Mouse (Mus musculus) kidney, embryonic 16.5 days (tissue): ENCODE measurements around the gene Dapp1. TPM values are rescaled to one million over a fixed set of nuclear protein-coding genes. Genes with fewer than 3 reads are reported as not detected.
"Not testable (repeated sequence)": the region's sequence is repeated elsewhere in the genome, so short reads cannot be mapped to it uniquely, and the experiment has no call there.

Source experiments
- ATAC-seq: fragments of 200-750 bp; cut with Nextera tagmentation; 2 replicates; pipeline ENCODE4 v1.8.0; 2017; ENCODE audit warnings: moderate TSS enrichment; ENCODE audit not compliant: low FRiP score, low TSS enrichment
- H3K27ac ChIP-seq: fragments of 300-500 bp; sonication (generic); 2 replicates; pipeline ENCODE4 v1.5.1; 2014; ENCODE audit warnings: low read length
- H3K27me3 ChIP-seq: fragments of 300-500 bp; sonication (generic); 2 replicates; pipeline ENCODE4 v1.6.1; 2014; ENCODE audit warnings: low read length, control low read depth, mixed read lengths; ENCODE audit not compliant: insufficient read depth
- H3K36me3 ChIP-seq: fragments of 300-500 bp; sonication (generic); 2 replicates; pipeline ENCODE4 v1.6.1; 2014; ENCODE audit warnings: low read length, control low read depth, mixed read lengths; ENCODE audit not compliant: insufficient read depth
- H3K4me1 ChIP-seq: fragments of 300-500 bp; sonication (generic); 2 replicates; pipeline ENCODE4 v1.6.1; 2014; ENCODE audit warnings: low read length, control low read depth, mixed read lengths; ENCODE audit not compliant: insufficient read depth
- H3K4me2 ChIP-seq: fragments of 300-500 bp; sonication (generic); replicated peaks from 2 replicates; pipeline ENCODE4 v1.6.1; 2014; ENCODE audit warnings: low read depth, low read length
- H3K4me3 ChIP-seq: fragments of 300-500 bp; sonication (generic); 2 replicates; pipeline ENCODE4 v1.5.1; 2014; ENCODE audit warnings: mild to moderate bottlenecking, low read length
- H3K9ac ChIP-seq: fragments of 300-500 bp; sonication (generic); replicated peaks from 2 replicates; pipeline ENCODE4 v1.6.1; 2014; ENCODE audit warnings: low read length
- H3K9me3 ChIP-seq: fragments of 300-500 bp; sonication (generic); 2 replicates; pipeline ENCODE4 v1.6.1; 2016; ENCODE audit warnings: low read length, control low read depth
- WGBS: fragments of 180-500 bp; shearing (Covaris S2); extraction: QIAGEN DNeasy Blood & Tissue Kit; methylation state at CpG from one replicate; pipeline ENCODE4 v1.1.7; 2014; 5-methylcytosine and 5-hydroxymethylcytosine counted together
- polyA plus RNA-seq: library from polyadenylated mRNA; unstranded; fragments of >200 nt; fragmentation: Nextera tagmentation; extraction: Ambion mirVana; gene quantifications from 2 replicates; pipeline ENCODE4 v1.2.1, GENCODE M21; 2015

The Dapp1 gene
- polyA plus RNA-seq, 1 experiment from 2014 or later = 9.3 TPM

DNA sequence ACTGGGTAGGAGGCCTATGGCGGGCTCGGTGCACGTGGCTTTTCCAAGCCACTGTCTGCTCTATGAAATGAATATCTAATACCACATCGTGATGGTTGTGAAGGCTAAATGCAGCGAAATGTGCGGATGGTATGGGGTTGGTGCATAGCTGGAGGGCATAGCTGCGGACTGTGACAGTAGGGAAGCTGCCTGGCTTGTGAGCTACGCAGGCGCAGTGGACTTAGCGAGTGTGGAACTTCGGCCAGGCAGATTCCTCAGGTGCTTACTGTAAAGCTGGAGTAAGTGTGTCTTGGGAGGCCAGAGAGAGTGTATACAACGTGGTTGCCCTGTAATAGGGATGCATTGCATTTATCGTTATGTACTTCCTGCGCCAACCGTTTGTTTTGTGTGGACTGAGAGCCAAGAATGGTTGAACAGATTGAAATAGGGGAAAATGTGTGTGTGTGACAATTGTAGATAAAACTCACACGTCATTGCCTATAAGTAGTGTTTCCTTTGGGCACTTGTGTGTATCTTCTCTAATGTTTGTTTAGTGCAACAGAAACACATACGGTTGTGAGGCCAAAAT lies 5.4 kb downstream of the Dapp1 start:
- no peak overlapping the region for H3K9ac ChIP-seq
- H3K27ac ChIP-seq = no peak overlapping the region
- no peaks in the 10 kb centered on the region for H3K36me3 ChIP-seq
- ATAC-seq = no peak
- peaks cover 14% of the 10 kb centered on the region for H3K4me1 ChIP-seq
- 88% methylated on average over 17 of the region's 17 CpGs for WGBS
- H3K4me3 ChIP-seq = no peak overlapping the region
- no peak overlapping the region for H3K4me2 ChIP-seq
- no peaks in the 10 kb centered on the region for H3K27me3 ChIP-seq
- H3K9me3 ChIP-seq = no peaks in the 10 kb centered on the region

DNA sequence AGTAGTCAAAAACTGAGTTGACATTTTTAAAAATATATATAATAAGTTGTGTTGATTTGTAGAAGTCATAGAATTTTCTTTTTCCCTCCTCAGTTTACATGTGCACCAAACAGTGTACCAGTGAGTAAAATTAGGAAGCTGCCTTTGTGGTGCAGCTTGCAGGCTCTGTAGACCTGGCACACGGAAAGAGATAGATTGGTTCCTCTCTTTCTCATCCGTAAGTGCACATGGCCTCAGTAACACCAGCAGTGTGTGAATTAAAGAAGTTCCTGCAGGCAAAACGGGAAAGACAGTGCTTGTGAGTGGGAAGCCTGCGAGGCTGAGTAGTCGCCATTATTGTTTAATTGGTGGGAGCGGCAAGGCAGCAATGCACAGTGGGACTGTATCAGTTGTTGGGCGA lies 5.9 kb downstream of the Dapp1 start:
- H3K4me3 ChIP-seq = no peak overlapping the region
- H3K36me3 ChIP-seq = 0 out of 2 replicates have a peak, but pooled peaks cover 2% of the 10 kb centered on the region
- 83% methylated on average over 7 of the region's 7 CpGs for WGBS
- no peak overlapping the region for H3K27ac ChIP-seq
- no peak overlapping the region for H3K4me2 ChIP-seq
- H3K9ac ChIP-seq = no peak overlapping the region
- no peaks in the 10 kb centered on the region for H3K9me3 ChIP-seq
- no peaks in the 10 kb centered on the region for H3K27me3 ChIP-seq
- peaks cover 12% of the 10 kb centered on the region for H3K4me1 ChIP-seq
- no peak for ATAC-seq

DNA sequence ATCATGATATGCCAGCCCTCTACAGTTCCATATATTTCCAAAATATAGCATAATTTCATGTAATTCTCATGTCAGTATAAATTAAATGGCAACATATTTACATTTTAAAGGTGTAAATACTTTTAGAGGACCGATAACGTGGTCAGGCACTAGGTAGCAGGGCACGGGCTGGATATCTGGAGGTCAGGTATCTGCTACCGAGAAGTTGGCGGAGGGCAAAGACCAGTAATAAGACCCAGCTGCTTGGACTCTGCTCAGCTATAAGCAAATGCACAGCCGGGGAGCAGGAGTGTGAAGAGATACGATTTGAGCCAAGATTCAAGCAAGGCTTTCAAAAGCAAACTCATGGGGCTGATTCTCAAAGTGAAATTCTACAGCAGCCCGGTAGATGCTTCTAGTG lies 7.0 kb downstream of the Dapp1 start:
- Histone ChIP-seq H3K9ac (no peak overlapping the region), H3K4me3 (no peak overlapping the region), H3K27me3 (no peaks in the 10 kb centered on the region), H3K27ac (no peak overlapping the region), H3K36me3 (0 out of 2 replicates have a peak, but pooled peaks cover 2% of the 10 kb centered on the region), H3K4me1 (peaks cover 7% of the 10 kb centered on the region; the same call in 1 of the 2 replicates), H3K9me3 (no peaks in the 10 kb centered on the region), H3K4me2 (no peak overlapping the region)
- WGBS = 55% methylated on average over 8 of the region's 8 CpGs
- no peak for ATAC-seq

DNA sequence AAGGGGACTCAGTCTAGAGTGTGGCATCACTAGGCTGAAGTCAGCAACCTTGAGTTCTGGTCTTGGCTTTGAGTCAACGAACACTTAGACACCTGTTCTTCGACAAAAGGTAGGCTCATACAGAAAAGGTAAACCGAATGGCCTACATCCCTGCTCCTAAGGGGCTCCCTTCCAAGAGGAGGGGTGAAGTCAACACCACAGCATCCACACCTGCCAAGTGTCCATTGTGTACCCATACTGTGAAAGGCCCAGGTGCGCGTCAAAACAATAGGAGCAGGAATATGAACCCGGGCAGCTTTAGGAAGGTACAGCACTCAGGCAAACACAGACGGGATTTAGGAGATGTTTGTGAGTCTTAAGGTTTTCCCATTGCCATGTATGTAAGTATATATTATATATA lies 8.4 kb downstream of the Dapp1 start:
- no peak overlapping the region for H3K4me3 ChIP-seq
- H3K36me3 ChIP-seq = 0 out of 2 replicates have a peak, but pooled peaks cover 2% of the 10 kb centered on the region
- no peak overlapping the region for H3K4me2 ChIP-seq
- no peaks in the 10 kb centered on the region for H3K9me3 ChIP-seq
- no peak overlapping the region for H3K27ac ChIP-seq
- H3K27me3 ChIP-seq = no peaks in the 10 kb centered on the region
- peaks cover 3% of the 10 kb centered on the region; the same call in 1 of the 2 replicates for H3K4me1 ChIP-seq
- H3K9ac ChIP-seq = no peak overlapping the region
- no peak for ATAC-seq
- 93% methylated on average over 7 of the region's 7 CpGs for WGBS

DNA sequence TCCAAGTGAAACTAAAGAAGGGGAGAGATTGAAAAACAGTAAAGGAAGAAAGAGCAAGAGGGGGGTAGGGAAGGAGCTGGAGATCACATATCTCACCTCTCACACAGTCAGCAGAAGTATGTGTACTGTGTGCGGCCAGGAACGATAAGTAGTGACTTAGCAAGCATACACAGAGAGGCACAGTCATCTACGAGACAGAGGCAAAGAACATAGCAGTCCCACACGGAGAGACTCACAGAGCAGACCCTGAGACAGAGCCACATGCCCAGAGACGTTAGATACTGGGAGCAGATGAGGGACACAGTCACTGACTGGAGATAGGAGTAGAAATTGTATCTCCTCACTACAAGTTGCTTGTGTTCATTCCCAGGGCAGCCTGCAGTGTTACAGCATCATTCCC lies 9.1 kb downstream of the Dapp1 start:
- Histone ChIP-seq H3K9ac (no peak overlapping the region), H3K4me2 (no peak overlapping the region), H3K36me3 (0 out of 2 replicates have a peak, but pooled peaks cover 2% of the 10 kb centered on the region), H3K4me1 (no peaks in the 10 kb centered on the region), H3K27me3 (no peaks in the 10 kb centered on the region), H3K9me3 (no peaks in the 10 kb centered on the region), H3K27ac (no peak overlapping the region), H3K4me3 (no peak overlapping the region)
- 61% methylated on average over 5 of the region's 5 CpGs for WGBS
- no peak for ATAC-seq

DNA sequence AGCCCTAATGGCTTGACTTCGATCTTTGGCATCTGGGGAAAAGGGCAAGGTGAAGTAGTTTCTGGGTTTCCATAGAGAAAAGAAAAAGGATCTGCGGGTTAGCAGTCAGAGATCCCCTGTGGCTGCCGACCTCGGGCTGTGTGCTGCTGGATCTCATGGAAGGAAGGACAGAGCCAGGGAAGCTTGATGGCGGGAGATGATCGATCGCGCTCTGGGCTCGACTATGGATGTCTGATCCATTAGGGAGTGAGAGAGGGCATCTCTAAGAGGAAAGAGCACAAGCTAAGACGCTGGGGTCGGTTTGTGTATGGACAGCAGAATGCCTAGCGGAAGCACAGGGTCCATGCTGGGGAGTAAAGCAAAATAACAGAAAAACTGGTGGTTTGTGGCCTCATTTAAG lies 11.4 kb downstream of the Dapp1 start:
- Histone ChIP-seq H3K9me3 (no peaks in the 10 kb centered on the region), H3K4me3 (no peak overlapping the region), H3K27me3 (no peaks in the 10 kb centered on the region), H3K9ac (no peak overlapping the region), H3K36me3 (0 out of 2 replicates have a peak, but pooled peaks cover 2% of the 10 kb centered on the region), H3K4me2 (peak overlapping the region; percentile 19; the same call in 1 of the 2 replicates), H3K27ac (no peak overlapping the region), H3K4me1 (no peaks in the 10 kb centered on the region)
- 54% methylated on average over 12 of the region's 12 CpGs for WGBS
- ATAC-seq = no peak

DNA sequence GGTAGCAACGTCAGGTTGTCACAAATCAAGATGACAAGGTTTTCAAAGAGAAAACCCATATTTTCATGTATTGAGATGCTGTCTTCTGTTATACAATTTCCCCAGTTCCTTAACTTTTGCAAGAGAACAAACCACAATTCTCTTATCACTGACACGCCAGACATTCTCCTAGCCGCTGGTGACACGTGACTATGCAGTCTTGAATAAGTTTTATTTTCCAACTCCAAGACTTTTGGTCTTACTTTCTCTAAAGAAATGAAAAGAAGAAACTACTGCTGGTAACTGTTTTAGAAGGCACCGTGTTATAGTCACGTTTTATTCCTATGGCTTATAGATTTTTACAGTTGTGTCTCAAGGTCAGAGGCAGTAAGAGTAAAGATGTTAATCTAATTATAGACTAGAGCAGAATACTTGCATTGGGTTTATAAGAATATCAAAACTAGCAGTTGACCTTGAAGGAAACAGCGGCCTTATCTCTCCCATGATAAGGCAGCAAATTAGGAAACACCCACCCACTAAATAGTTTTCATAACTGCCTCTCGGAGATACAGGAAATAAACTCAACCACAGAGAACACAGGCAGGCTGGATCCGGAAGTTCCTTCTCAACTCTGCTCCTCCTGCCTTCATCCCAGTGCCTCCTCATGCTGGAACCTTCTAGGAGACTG lies 12.4 kb downstream of the Dapp1 start:
- 0 out of 2 replicates have a peak overlapping the region, but pooled peaks have one; percentile 13 for H3K27ac ChIP-seq
- H3K4me1 ChIP-seq = no peaks in the 10 kb centered on the region
- 73% methylated on average over 9 of the region's 9 CpGs for WGBS
- no peak overlapping the region for H3K9ac ChIP-seq
- no peaks in the 10 kb centered on the region for H3K9me3 ChIP-seq
- no peak overlapping the region for H3K4me2 ChIP-seq
- no peak for ATAC-seq
- 0 out of 2 replicates have a peak, but pooled peaks cover 2% of the 10 kb centered on the region for H3K36me3 ChIP-seq
- no peaks in the 10 kb centered on the region for H3K27me3 ChIP-seq
- no peak overlapping the region for H3K4me3 ChIP-seq

DNA sequence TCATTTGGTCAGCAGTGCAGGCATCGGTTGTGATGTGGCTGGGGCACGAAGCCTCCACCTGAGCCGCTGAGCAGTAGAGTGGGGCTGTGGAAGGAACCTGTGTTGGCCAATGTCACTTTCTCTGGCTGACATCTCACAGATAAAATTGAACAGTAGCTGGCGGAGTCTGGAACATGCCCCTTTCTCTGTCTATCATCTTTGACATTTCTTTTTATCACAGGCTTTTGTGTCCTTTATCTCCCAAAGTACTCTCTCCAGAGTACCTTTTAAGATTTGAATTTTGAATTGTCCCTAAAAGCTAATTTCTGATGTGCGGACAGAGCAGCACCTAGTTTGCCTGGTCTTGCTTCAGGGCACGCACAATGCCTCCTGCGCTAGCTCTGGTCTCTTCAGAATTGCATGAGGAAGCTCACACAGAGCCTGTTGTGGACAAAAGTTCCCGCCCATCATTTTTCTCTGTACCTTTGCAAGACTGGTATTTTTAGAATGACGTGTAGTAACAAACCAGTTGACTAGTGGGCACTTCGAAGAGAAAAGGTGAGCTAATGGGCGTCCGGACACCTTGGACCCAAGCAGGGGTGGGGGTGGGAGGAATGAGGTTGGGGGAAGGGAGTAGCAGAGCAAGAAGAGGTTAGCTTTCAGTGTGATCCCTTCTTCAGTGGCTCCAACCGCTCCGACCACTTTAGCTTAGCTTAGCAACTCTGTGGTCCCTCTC lies 13.1 kb downstream of the Dapp1 start:
- no peak overlapping the region for H3K9ac ChIP-seq
- 89% methylated on average over 14 of the region's 14 CpGs for WGBS
- H3K27ac ChIP-seq = 0 out of 2 replicates have a peak overlapping the region, but pooled peaks have one; percentile 13
- H3K4me1 ChIP-seq = no peaks in the 10 kb centered on the region
- no peak for ATAC-seq
- H3K36me3 ChIP-seq = 0 out of 2 replicates have a peak, but pooled peaks cover 2% of the 10 kb centered on the region
- H3K9me3 ChIP-seq = no peaks in the 10 kb centered on the region
- H3K27me3 ChIP-seq = no peaks in the 10 kb centered on the region
- no peak overlapping the region for H3K4me3 ChIP-seq
- H3K4me2 ChIP-seq = no peak overlapping the region

DNA sequence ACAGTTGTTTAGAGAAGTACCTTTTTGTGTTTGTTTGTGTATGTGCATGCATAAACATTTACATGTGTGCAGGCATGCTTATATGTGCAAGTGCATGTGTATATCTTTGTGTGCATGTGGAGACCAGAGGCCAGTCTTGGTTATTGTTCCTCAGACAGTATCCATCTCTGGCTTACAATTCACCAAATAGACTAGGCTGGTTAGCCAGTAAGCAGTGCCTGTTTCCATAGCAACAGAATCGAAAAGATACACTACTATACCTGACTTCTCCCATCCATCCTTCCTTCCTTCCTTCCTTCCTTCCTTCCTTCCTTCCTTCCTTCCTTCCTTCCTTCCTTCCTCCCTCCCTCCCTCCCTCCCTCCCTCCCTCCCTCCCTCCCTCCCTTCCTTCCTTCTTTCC lies 17.3 kb downstream of the Dapp1 start:
- H3K4me3 ChIP-seq, ATAC-seq, H3K27me3 ChIP-seq, H3K9ac ChIP-seq, H3K9me3 ChIP-seq, H3K27ac ChIP-seq, H3K36me3 ChIP-seq, H3K4me2 ChIP-seq, H3K4me1 ChIP-seq: not testable (repeated sequence)
- WGBS = 85% methylated on average over 1 of the region's 1 CpGs

DNA sequence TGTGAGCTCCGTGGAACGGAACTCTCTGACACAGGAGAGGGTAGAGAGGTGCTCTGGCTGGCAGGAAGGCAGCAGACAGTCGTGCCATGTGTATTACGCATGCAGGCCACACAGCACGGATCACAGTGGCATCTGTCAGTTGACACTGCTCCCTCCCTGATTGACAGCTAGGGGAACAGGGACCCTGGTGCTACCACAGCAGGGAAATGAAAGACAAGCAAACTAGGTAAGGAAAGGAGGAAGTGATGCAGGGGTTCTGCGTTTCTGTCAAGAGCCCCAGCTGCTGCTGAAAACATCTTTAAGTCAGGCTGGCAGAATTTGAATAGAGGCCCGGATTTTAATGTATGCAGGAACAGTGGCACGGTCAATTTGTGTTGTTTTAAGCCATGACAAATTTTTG lies 17.8 kb downstream of the Dapp1 start:
- no peaks in the 10 kb centered on the region for H3K27me3 ChIP-seq
- no peaks in the 10 kb centered on the region for H3K4me1 ChIP-seq
- no peaks in the 10 kb centered on the region for H3K36me3 ChIP-seq
- no peaks in the 10 kb centered on the region for H3K9me3 ChIP-seq
- H3K27ac ChIP-seq = no peak overlapping the region
- 78% methylated on average over 8 of the region's 8 CpGs for WGBS
- H3K9ac ChIP-seq = no peak overlapping the region
- H3K4me3 ChIP-seq = no peak overlapping the region
- no peak for ATAC-seq
- H3K4me2 ChIP-seq = no peak overlapping the region
